Mouse (Mus musculus) neural tube, embryonic 15.5 days (tissue): ENCODE results near the gene A830031A19Rik. TPM values are rescaled to one million over a fixed set of nuclear protein-coding genes. Genes with fewer than 3 reads are reported as not detected.

Experiments used
- ATAC-seq: fragments of 200-750 bp; cut with Nextera tagmentation; 2 replicates; pipeline ENCODE4 v1.8.0; 2017; ENCODE audit warnings: mild to moderate bottlenecking, moderate TSS enrichment, moderate library complexity; ENCODE audit not compliant: low FRiP score
- H3K27ac ChIP-seq: fragments of 300-500 bp; sonication (generic); replicated peaks from 2 replicates; pipeline ENCODE4 v1.5.1; 2015; ENCODE audit warnings: mild to moderate bottlenecking, inconsistent platforms
- H3K27me3 ChIP-seq: fragments of 300-500 bp; sonication (generic); replicated peaks from 2 replicates; pipeline ENCODE4 v1.6.1; 2015; ENCODE audit warnings: inconsistent platforms
- H3K36me3 ChIP-seq: fragments of 300-500 bp; sonication (generic); 2 replicates; pipeline ENCODE4 v1.6.1; 2015; ENCODE audit warnings: inconsistent platforms
- H3K4me1 ChIP-seq: fragments of 300-500 bp; sonication (generic); 2 replicates; pipeline ENCODE4 v1.6.1; 2015; ENCODE audit warnings: inconsistent platforms
- H3K4me2 ChIP-seq: fragments of 300-500 bp; sonication (generic); 2 replicates; pipeline ENCODE4 v1.6.1; 2015; ENCODE audit warnings: inconsistent platforms, mild to moderate bottlenecking, moderate library complexity
- H3K4me3 ChIP-seq: fragments of 300-500 bp; sonication (generic); replicated peaks from 2 replicates; pipeline ENCODE4 v1.5.1; 2015; ENCODE audit warnings: mild to moderate bottlenecking, inconsistent platforms
- H3K9ac ChIP-seq: fragments of 300-500 bp; sonication (generic); replicated peaks from 2 replicates; pipeline ENCODE4 v1.6.1; 2015; ENCODE audit warnings: mild to moderate bottlenecking, inconsistent platforms
- H3K9me3 ChIP-seq: fragments of 300-500 bp; sonication (generic); replicated peaks from 2 replicates; pipeline ENCODE4 v1.6.1; 2016; ENCODE audit warnings: inconsistent platforms
- WGBS: fragments of 180-500 bp; shearing (Covaris S2); methylation state at CpG from one replicate; pipeline ENCODE4 v1.1.7; 2015; ENCODE audit warnings: mixed read lengths; 5-methylcytosine and 5-hydroxymethylcytosine counted together
- polyA plus RNA-seq: library from polyadenylated mRNA; unstranded; fragments of >200 nt; fragmentation: Nextera tagmentation; extraction: Ambion mirVana; gene quantifications from 2 replicates; pipeline ENCODE4 v1.2.1, GENCODE M21; 2015

A830031A19Rik gene
- polyA plus RNA-seq, 1 experiment from 2014 or later: not detected

DNA sequence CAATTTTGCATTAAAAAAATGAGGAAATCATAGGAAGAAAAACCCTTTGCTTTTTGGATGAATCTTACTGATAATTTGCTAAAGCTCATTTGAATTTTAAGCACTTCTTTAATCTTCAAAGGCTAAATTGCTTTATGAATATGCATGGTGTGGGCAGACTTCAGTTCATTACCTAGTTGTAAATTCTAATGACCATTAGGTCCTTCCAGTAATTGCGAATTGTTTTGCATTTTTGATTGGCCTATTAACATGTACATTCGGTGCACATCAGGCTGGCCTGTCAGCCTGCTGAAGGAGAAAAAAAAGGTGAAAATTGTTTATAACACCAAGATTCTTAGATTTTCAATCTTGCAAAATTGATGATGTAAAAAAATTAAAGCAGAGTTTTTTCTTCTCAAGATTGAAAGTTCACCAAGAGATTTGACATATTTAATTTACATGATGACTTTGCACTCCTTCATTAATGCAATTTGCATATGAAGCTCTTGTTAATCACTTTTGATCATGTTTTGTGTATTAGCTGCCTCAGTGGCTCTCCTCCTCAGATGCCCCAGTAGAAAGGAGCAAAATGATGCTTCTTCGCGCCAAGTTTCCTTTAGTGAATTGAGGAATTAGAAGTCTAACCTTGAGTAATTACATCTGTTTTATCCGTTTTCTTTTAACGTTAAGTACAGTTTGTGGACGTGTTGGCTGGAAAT is 21.0 kb upstream of the A830031A19Rik start:
- Histone ChIP-seq H3K9ac (no peak overlapping the region), H3K4me1 (peaks cover 73% of the 10 kb centered on the region), H3K27ac (0 out of 2 replicates have a peak overlapping the region, but pooled peaks have one; percentile 67), H3K9me3 (no peaks in the 10 kb centered on the region), H3K4me3 (no peak overlapping the region), H3K27me3 (no peaks in the 10 kb centered on the region), H3K36me3 (no peaks in the 10 kb centered on the region), H3K4me2 (peak overlapping the region; percentile 51)
- WGBS: 34% methylated on average over 7 of the region's 7 CpGs
- no peak for ATAC-seq

GRCm38 (mm10) chr11:24095236-24095635 is 20.4 kb upstream of the A830031A19Rik start:
- H3K9ac ChIP-seq: peak overlapping the region; percentile 31
- no peaks in the 10 kb centered on the region for H3K36me3 ChIP-seq
- peak overlapping the region; percentile 67 for H3K27ac ChIP-seq
- no peaks in the 10 kb centered on the region for H3K9me3 ChIP-seq
- ATAC-seq: no peak
- H3K4me1 ChIP-seq: peaks cover 71% of the 10 kb centered on the region
- peak overlapping the region; percentile 51 for H3K4me2 ChIP-seq
- 18% methylated on average over 9 of the region's 9 CpGs for WGBS
- H3K4me3 ChIP-seq: peak overlapping the region; percentile 4; the same call in 1 of the 2 replicates
- no peaks in the 10 kb centered on the region for H3K27me3 ChIP-seq

DNA sequence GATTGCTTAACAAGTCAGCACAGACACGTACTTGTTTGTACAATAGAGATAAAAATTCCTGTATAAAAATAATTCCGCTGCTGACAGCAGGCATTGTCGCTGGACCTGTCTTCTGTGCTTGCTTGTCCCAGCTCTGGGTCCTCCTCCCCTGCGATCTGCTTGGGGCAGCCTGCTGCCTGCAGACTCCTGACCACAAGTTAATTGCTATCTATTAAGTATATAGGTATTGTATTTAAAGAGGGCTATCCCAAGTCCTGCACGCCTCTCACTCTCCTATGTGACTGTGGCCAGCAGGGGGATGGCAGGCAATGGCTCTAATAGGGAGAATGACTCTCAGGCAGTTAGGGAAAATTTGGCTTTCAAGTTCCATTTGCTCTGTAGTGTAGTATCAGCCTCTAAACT is 19.2 kb upstream of the A830031A19Rik start:
- Histone ChIP-seq H3K27ac (peak overlapping the region; percentile 67; the same call in 1 of the 2 replicates), H3K4me3 (0 out of 2 replicates have a peak overlapping the region, but pooled peaks have one; percentile 2), H3K4me2 (peak overlapping the region; percentile 51), H3K4me1 (peaks cover 72% of the 10 kb centered on the region), H3K9me3 (no peaks in the 10 kb centered on the region), H3K27me3 (no peaks in the 10 kb centered on the region), H3K36me3 (no peaks in the 10 kb centered on the region), H3K9ac (peak overlapping the region; percentile 14; the same call in 1 of the 2 replicates)
- 42% methylated on average over 5 of the region's 5 CpGs for WGBS
- ATAC-seq: no peak

DNA sequence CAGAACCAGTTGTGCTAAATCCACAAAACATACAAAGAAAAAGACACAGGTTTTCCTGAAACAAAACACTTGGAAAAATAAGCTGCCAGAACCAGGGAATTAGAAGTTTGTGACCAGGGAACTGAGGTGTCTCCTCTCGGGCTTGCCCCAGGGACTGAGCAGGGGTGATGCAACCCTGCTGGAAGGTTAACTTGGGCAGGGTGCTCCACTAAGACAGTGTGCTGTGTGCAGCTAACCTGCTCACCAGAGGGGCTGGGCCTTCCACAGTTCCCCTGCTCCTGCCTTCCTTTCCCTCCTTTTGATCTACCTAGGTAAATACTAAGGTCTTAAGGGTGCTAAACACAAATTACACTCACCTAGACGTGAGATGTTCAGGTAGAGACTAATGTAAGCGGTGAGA is 17.8 kb upstream of the A830031A19Rik start:
- H3K36me3 ChIP-seq: no peaks in the 10 kb centered on the region
- H3K4me3 ChIP-seq: no peak overlapping the region
- peaks cover 73% of the 10 kb centered on the region for H3K4me1 ChIP-seq
- H3K9ac ChIP-seq: no peak overlapping the region
- WGBS: 49% methylated on average over 3 of the region's 3 CpGs
- peak overlapping the region; percentile 33; the same call in 1 of the 2 replicates for H3K27ac ChIP-seq
- no peaks in the 10 kb centered on the region for H3K27me3 ChIP-seq
- H3K9me3 ChIP-seq: no peaks in the 10 kb centered on the region
- H3K4me2 ChIP-seq: peak overlapping the region; percentile 29; the same call in 1 of the 2 replicates
- no peak for ATAC-seq

GRCm38 (mm10) chr11:24091393-24092080 is 16.7 kb upstream of the A830031A19Rik start:
- Histone ChIP-seq H3K4me3 (peak overlapping the region; percentile 21), H3K9me3 (no peaks in the 10 kb centered on the region), H3K4me2 (peak overlapping the region; percentile 51), H3K27me3 (no peaks in the 10 kb centered on the region), H3K27ac (peak overlapping the region; percentile 74), H3K4me1 (peaks cover 71% of the 10 kb centered on the region), H3K9ac (peak overlapping the region; percentile 21), H3K36me3 (no peaks in the 10 kb centered on the region)
- ATAC-seq: 0 out of 2 replicates have a peak, but pooled peaks have one; percentile 34
- WGBS: 16% methylated on average over 15 of the region's 15 CpGs

- H3K27ac ChIP-seq: peak overlapping the region; percentile 20
- ATAC-seq: no peak
- no peaks in the 10 kb centered on the region for H3K27me3 ChIP-seq
- peak overlapping the region; percentile 51 for H3K4me2 ChIP-seq
- 60% methylated on average over 4 of the region's 4 CpGs for WGBS
- peaks cover 76% of the 10 kb centered on the region for H3K4me1 ChIP-seq
- no peak overlapping the region; the same call in 1 of the 2 replicates for H3K9ac ChIP-seq
- no peak overlapping the region for H3K4me3 ChIP-seq
- peaks cover 6% of the 10 kb centered on the region; the same call in 1 of the 2 replicates for H3K36me3 ChIP-seq
- no peaks in the 10 kb centered on the region for H3K9me3 ChIP-seq
Measured at GRCm38 (mm10) chr11:24090443-24090842, 15.6 kb upstream of the A830031A19Rik start.

DNA sequence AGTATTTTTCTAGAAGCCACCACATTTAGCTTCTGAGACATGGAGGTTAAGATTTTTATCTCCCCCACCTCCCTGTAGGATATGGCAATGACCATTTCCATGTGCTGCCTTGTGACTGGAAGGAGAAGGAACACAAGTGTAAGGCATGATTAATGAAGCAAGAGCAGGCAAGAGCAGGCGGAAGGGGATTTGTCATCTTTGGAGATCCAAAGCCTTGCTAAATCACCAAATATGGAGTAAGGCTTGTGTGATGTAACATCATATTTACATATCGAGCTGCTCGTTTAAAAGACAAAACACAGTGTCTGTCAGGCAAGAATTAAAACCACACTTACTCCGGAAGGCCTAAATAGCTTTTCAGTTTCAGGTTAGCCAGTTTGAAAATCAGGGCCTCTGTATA is 12.2 kb upstream of the A830031A19Rik start:
- H3K4me1 ChIP-seq: peaks cover 67% of the 10 kb centered on the region
- H3K27me3 ChIP-seq: no peaks in the 10 kb centered on the region
- peak overlapping the region; percentile 27; the same call in 1 of the 2 replicates for H3K9ac ChIP-seq
- peak overlapping the region; percentile 51 for H3K4me2 ChIP-seq
- 60% methylated on average over 4 of the region's 4 CpGs for WGBS
- peak overlapping the region; percentile 77 for H3K27ac ChIP-seq
- no peak for ATAC-seq
- 0 out of 2 replicates have a peak overlapping the region, but pooled peaks have one; percentile 8 for H3K4me3 ChIP-seq
- H3K9me3 ChIP-seq: no peaks in the 10 kb centered on the region
- peaks cover 6% of the 10 kb centered on the region; the same call in 1 of the 2 replicates for H3K36me3 ChIP-seq

GRCm38 (mm10) chr11:24085986-24086385 is 11.1 kb upstream of the A830031A19Rik start:
- H3K9me3 ChIP-seq: no peaks in the 10 kb centered on the region
- H3K9ac ChIP-seq: peak overlapping the region; percentile 27
- H3K27me3 ChIP-seq: no peaks in the 10 kb centered on the region
- ATAC-seq: no peak
- H3K4me2 ChIP-seq: peak overlapping the region; percentile 51
- H3K4me3 ChIP-seq: peak overlapping the region; percentile 8
- peaks cover 62% of the 10 kb centered on the region for H3K4me1 ChIP-seq
- H3K27ac ChIP-seq: peak overlapping the region; percentile 77
- H3K36me3 ChIP-seq: peaks cover 6% of the 10 kb centered on the region; the same call in 1 of the 2 replicates
- WGBS: 43% methylated on average over 6 of the region's 6 CpGs

GRCm38 (mm10) chr11:24084590-24084989 is 9.7 kb upstream of the A830031A19Rik start:
- Histone ChIP-seq H3K4me2 (peak overlapping the region; percentile 51), H3K4me3 (peak overlapping the region; percentile 21), H3K9me3 (no peaks in the 10 kb centered on the region), H3K36me3 (peaks cover 6% of the 10 kb centered on the region; the same call in 1 of the 2 replicates), H3K27me3 (no peaks in the 10 kb centered on the region), H3K9ac (peak overlapping the region; percentile 29), H3K27ac (peak overlapping the region; percentile 71), H3K4me1 (peaks cover 59% of the 10 kb centered on the region)
- no peak for ATAC-seq
- WGBS: 36% methylated on average over 4 of the region's 4 CpGs

- WGBS: 40% methylated on average over 3 of the region's 3 CpGs
- peaks cover 55% of the 10 kb centered on the region for H3K4me1 ChIP-seq
Measured at GRCm38 (mm10) chr11:24084077-24084476, 9.2 kb upstream of the A830031A19Rik start.

DNA sequence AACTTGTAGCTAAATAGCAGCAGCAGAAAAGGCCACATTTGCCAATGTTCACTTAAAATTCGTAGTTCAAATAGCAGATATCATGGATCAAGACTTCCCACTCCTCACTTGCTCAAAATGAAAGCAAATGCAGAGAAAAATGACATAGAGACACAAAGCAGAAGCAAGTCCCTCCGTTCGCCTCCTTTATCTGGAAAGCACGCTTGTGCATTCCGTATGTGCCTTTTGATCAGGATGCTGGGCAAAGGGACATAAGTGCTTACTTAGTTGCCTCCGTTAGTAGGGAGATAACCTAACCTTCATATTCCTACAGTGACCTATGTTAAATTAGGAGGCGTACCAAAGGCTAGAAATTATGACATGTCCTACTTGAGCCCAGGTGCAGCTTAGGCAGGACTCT is 8.6 kb upstream of the A830031A19Rik start:
- H3K4me2 ChIP-seq: peak overlapping the region; percentile 97
- 37% methylated on average over 7 of the region's 7 CpGs for WGBS
- H3K9ac ChIP-seq: peak overlapping the region; percentile 39
- H3K9me3 ChIP-seq: no peaks in the 10 kb centered on the region
- no peaks in the 10 kb centered on the region for H3K27me3 ChIP-seq
- H3K27ac ChIP-seq: peak overlapping the region; percentile 84
- peaks cover 49% of the 10 kb centered on the region for H3K4me1 ChIP-seq
- peaks cover 6% of the 10 kb centered on the region; the same call in 1 of the 2 replicates for H3K36me3 ChIP-seq
- peak overlapping the region; percentile 24 for H3K4me3 ChIP-seq
- ATAC-seq: no peak

More at GRCm38 (mm10) chr11:24084077-24084476, 9.2 kb upstream of the A830031A19Rik start:
- Histone ChIP-seq H3K9ac (peak overlapping the region; percentile 29; the same call in 1 of the 2 replicates), H3K4me2 (peak overlapping the region; percentile 97), H3K27ac (peak overlapping the region; percentile 71), H3K27me3 (no peaks in the 10 kb centered on the region), H3K36me3 (peaks cover 6% of the 10 kb centered on the region; the same call in 1 of the 2 replicates), H3K9me3 (no peaks in the 10 kb centered on the region), H3K4me3 (peak overlapping the region; percentile 21)
- no peak for ATAC-seq
